Mouse (Mus musculus): Measurements from ENCODE around the gene Arhgef28.

DNA sequence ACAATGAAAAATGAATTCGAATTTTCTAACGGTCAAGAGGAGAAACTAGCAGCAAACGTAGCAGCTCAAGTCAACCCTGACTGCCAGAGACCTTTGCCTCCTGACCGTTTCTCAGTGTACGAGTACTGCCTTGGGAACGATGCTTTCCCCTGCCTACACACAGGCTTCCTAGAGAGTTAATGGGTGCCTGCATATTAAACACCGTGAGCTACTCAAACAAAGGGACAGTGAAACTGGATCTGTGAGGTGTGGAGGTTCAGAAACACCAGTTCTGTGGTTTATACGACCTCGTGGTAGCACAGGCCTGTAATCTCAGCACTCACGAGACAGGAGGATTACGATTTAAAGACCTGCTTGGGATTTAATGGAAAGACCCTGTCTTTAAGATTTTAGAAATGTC is 33.9 kb downstream of the Arhgef28 start:
- TF ChIP-seq CTCF (IDR thresholded peaks at IDR 0.05; ENCODE audit: low read depth) (no peak), EP300 (IDR thresholded peaks at IDR 0.05; ENCODE audit: low read depth) (no peak)

Measured in liver, embryonic 14.5 days (tissue).